7 mouse cellular contexts compared by ENCODE assay signal in genomic region chr6:145482656-145483317, GRCm38 (mm10).
A peak's percentile ranks its signal among the peaks of the same experiment; 100 is the strongest.
DNase-seq lines count a peak whose midpoint lies in the region; TF ChIP-seq lines count a peak whose summit lies in the region.

No protein-coding gene starts in this region.

- peaks cover 21% of the 10 kb centered on the region for H3K4me1 ChIP-seq in E14TG2a.4 (replicated peaks; ENCODE audit: low read depth, low read length)

- peak overlapping the region; percentile 46 for H3K4me3 ChIP-seq in E14TG2a.4 (replicated peaks; ENCODE audit: low read length)

- H3K9me3 ChIP-seq in E14TG2a.4 (ENCODE audit: low read length) = no peaks in the 10 kb centered on the region

- intact Hi-C loops in heart, postnatal 25 days (cut with DNase I) = no loop called here

- DNase-seq in heart, adult 9 months (ENCODE audit: low spot score in 2 of 2) = peak; percentile 8 to 12
- no peak for DNase-seq in heart, postnatal 25 days (ENCODE audit: low spot score)
- peak; percentile 45 for DNase-seq in brain, adult 2 months (ENCODE audit: low read depth, low spot score)
- peak; percentile 11 to 19 for DNase-seq in layer of hippocampus, postnatal 36 days
- no peak for DNase-seq in embryo, embryonic 11 days
- DNase-seq in right cerebral cortex, postnatal 36 days (ENCODE audit: low spot score in 2 of 2) = no peak

- TF ChIP-seq CTCF in E14TG2a.4 (conservative IDR thresholded peaks at IDR 0.05; ENCODE audit: low read length) = no peak

- no peaks in the 10 kb centered on the region for H3K27me3 ChIP-seq in E14TG2a.4 (ENCODE audit: insufficient read depth, low read length)

- no peaks in the 10 kb centered on the region for H3K36me3 ChIP-seq in E14TG2a.4 (ENCODE audit: insufficient read depth, low read length)

Comparison
In these comparisons a context has a peak if more than half of its experiments do, and no peak if none do; other contexts are left out.
1. DNase-seq: peak in heart, adult 9 months (2 of 2), brain, adult 2 months (single experiment) and layer of hippocampus, postnatal 36 days (2 of 2); none in heart, postnatal 25 days (single experiment), embryo, embryonic 11 days (single experiment) and right cerebral cortex, postnatal 36 days (0 of 2).